Mouse (Mus musculus) heart, adult 8-10 months (tissue): ENCODE data around the gene Tmbim1. TPM values are rescaled to one million over a fixed set of nuclear protein-coding genes. Genes with fewer than 3 reads are reported as not detected.

Source experiments
- DNase-seq: peaks from one replicate; pipeline ENCODE4 v3.0.0; 2022; ENCODE audit warnings: low spot score
- total RNA-seq, 4 experiments: library from RNA; stranded (reverse); gene quantifications; 2 replicates each; pipeline ENCODE4 v1.2.4; 2022

Gene Tmbim1
- total RNA-seq, 4 experiments from 2014 or later, result 40.4 to 45.1 (median 44.2) TPM

DNA sequence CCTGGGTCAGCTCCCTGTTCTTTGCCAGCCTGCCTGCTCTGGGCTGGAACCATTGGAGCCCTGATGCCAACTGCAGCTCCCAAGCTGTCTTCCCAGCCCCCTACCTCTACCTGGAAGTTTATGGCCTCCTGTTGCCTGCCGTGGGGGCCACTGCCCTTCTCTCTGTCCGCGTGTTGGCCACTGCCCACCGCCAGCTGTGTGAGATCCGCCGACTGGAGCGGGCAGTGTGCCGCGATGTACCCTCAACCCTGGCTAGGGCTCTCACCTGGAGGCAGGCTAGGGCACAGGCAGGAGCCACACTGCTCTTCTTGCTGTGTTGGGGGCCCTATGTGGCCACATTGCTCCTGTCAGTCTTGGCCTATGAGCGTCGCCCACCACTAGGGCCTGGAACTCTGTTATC lies 26.4 kb downstream of the Tmbim1 start:
- DNase-seq, result no peak

GRCm38 (mm10) chr1:74278538-74278937 lies 26.9 kb downstream of the Tmbim1 start, which contains the start of gene Gpbar1:
Gene Gpbar1 (plus strand): TSS chr1:74278550.
- no peak for DNase-seq

- DNase-seq, result no peak
Measured at GRCm38 (mm10) chr1:74277883-74278537, 27.4 kb downstream of the Tmbim1 start.

GRCm38 (mm10) chr1:74277041-74277440 lies 28.4 kb downstream of the Tmbim1 start:
- DNase-seq, result no peak

GRCm38 (mm10) chr1:74275015-74275414 lies 30.4 kb downstream of the Tmbim1 start:
- DNase-seq, result no peak

DNA sequence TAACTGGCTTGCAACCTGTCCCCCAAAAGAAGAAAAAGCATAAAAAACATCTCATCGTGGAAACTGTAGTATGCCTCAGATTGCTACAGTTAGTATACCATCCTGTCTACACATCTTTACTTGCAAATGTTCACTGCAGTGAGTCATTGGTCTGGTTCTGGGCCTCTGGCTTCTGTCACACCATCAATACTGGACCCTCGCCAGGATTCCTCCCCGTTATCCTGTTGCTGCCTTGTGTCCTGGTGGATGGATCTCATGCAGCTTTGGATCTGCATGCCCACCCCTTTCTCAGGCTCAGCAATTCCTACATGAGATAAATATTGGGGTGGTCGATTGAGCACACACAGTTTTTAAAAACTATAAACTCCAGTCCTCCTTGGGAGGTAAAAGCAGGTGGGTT lies 33.8 kb downstream of the Tmbim1 start:
- DNase-seq, result no peak

GRCm38 (mm10) chr1:74268750-74269149 lies 36.7 kb downstream of the Tmbim1 start:
- DNase-seq, result no peak

DNA sequence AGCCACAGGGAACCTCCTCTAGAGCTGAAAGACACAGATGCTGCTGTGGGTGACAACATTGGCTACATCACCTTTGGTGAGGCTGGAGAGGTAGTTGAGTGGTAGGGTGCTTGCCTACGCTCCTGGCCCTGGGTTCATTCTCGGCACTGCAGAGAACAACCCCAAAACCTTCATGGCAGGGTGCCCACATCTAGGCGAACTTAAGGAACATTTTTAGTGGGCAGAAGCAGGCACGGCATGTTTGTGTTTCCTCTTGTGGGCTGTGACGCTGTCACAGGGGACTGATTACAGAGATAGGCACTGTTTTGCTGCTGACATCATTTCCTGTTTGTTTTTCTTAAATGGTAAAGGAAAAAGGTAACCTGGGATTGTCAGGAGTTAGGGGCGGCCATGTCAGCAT lies 42.9 kb downstream of the Tmbim1 start:
- no peak for DNase-seq

DNA sequence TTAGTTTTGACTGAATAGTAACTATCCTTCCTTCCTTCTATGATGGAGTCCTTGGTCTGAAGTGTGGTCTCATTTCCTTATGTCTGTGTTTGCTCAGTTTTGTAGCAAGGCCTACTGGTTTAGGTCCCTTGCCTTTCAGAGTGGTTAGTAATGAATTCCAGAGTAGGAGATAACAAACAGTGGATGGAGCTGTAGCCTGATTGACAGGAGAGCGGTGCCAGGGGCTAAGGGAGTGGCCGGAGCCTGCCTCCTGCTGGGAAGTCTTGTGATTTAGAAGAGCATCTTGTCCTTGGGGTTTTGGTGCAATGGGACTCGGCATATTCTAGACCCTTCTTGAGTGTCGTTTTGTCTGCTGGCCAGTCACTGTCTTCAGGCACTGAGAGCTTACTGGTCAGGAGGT lies 48.6 kb downstream of the Tmbim1 start:
- no peak for DNase-seq

- DNase-seq, result no peak
Measured at GRCm38 (mm10) chr1:74255704-74256345, 49.6 kb downstream of the Tmbim1 start.

GRCm38 (mm10) chr1:74250096-74250495 lies 55.3 kb downstream of the Tmbim1 start:
- no peak for DNase-seq

DNA sequence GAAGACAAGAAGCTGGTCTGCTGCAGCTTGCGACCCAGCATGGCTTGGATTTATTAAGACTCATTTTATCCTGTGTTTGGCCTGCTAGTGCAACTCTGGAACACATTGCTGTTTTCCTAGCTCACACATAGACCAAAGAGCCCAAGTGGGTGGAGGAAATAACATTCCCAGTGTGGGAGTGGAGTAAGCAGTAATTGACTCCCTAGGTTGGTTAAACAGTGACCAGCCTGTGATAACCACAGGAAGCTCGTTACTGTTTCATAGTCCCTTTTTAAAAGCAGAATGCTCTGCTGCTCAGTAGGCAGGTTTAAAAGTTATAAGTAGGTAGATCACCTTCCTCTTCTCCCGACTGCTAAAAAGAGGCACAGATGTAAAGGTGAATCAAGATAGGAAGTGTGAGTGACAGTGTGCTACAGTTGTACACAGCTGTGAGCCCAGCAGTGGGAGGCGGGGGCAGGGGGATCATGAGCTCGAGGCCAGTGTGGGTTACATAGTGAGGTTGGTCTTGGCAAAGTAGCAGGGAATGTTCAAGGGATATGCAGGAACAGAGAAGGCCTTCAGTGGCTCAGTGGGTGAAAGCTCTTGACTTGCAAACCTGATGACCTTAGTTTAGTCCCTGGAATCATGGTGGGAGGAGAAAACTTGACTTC lies 56.0 kb downstream of the Tmbim1 start:
- peak; percentile 46 for DNase-seq

- DNase-seq, result peak; percentile 83
Measured at GRCm38 (mm10) chr1:74248799-74249198, 56.6 kb downstream of the Tmbim1 start.

GRCm38 (mm10) chr1:74245525-74245924 lies 59.9 kb downstream of the Tmbim1 start:
- DNase-seq, result no peak

DNA sequence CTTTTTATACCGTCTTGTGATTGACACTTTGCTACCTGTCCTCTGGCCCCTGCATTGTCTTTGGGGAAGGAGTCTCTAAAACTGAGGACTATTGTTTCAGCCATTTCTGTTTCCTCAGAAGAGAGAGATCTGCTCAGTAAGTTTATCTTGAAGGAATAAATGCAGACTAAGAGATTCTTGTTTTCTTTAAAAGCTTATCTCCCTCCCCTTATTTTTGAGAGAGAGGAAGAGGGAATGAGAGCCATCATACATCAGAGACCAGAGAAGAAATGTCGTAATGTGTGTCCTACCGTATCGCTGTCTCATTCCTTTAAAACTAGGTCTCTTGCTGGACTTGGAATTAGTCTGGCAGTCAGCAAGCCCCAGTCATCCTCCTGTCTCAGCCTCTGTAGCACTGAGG lies 64.6 kb downstream of the Tmbim1 start:
- DNase-seq, result no peak

DNA sequence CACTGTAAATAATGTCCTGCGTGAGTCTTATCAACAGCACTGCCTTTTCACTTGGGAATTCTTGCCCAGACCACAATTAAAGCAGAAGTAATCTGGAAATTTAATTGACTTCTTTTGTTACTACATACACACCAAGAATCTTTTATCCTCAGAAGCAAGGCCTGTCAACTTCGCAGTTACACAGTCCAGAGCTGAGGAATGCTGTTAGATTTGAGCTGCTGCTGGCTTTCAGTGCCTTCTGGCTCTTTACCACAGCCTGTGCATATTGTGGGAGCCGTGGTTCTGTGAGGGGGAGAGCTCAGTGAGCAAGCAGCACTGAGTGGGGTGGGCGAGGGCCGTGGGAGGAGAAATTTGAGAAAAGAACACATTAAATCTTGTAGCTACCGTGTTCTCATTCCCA lies 65.1 kb downstream of the Tmbim1 start:
- DNase-seq, result no peak

- no peak for DNase-seq
Measured at GRCm38 (mm10) chr1:74239618-74240017, 65.8 kb downstream of the Tmbim1 start.

DNA sequence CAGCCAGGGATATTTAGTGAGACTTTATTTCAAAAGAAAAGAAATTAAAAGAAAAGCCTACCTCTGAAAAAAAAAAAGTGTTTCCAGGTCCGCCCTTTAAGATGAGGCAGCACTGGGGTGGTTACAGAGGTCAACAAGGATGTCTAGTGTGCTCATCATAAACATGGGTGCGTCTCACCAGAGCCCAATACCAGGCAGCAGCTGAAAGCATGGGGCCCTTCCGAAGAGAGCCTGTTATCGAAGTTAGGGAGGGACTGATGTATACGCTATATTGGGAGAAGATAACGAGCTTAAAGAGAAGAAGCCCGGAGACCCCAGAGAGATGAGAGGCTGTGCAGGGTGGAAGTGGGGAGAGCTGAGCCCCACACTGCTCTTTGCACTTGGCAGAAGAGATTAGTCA lies 66.3 kb downstream of the Tmbim1 start:
- DNase-seq, result no peak

Other genes with a start within 250 kb of the Tmbim1 start
- 100 to 1,000 TPM; 733 to 828 (median 798) TPM for gene Tns1, start 181.2 kb downstream of the Tmbim1 start, total RNA-seq
- gene Rufy4, start 180.1 kb downstream of the Tmbim1 start, total RNA-seq, result 1 to 10 TPM in 3 of 4 experiments, under 1 TPM in 1; 0.52 to 1.8 (median 1.3) TPM
- gene Cxcr2, start 151.6 kb downstream of the Tmbim1 start, total RNA-seq, result under 1 TPM in 2 of 4 experiments, not detected in 2; 0.23 to 0.44 TPM
- gene Cxcr1, start 111.0 kb downstream of the Tmbim1 start, total RNA-seq, result not detected
- gene Arpc2, start 69.5 kb downstream of the Tmbim1 start, total RNA-seq, result 100 to 1,000 TPM; 111 to 149 (median 137) TPM
- not detected for gene Gpbar1, start 27.1 kb downstream of the Tmbim1 start, total RNA-seq
- gene Aamp, start 20.9 kb downstream of the Tmbim1 start, total RNA-seq, result 100 to 1,000 TPM in 2 of 4 experiments, 10 to 100 TPM in 2; 95.4 to 107 (median 99.6) TPM
- 100 to 1,000 TPM; 125 to 142 (median 135) TPM for gene Pnkd, start 20.7 kb downstream of the Tmbim1 start, total RNA-seq
- gene Catip, start 56.5 kb upstream of the Tmbim1 start, total RNA-seq, result under 1 TPM; 0.17 to 0.37 (median 0.25) TPM
- 1 to 10 TPM; 3.9 to 6.6 (median 5.1) TPM for gene Slc11a1, start 69.6 kb upstream of the Tmbim1 start, total RNA-seq
- 100 to 1,000 TPM; 115 to 130 (median 121) TPM for gene Ctdsp1, start 85.9 kb upstream of the Tmbim1 start, total RNA-seq
- 1 to 10 TPM in 3 of 4 experiments, under 1 TPM in 1; 0.98 to 2.0 (median 1.7) TPM for gene Vil1, start 103.8 kb upstream of the Tmbim1 start, total RNA-seq
- 10 to 100 TPM in 3 of 4 experiments, 1 to 10 TPM in 1; 9.4 to 12.8 (median 11.6) TPM for gene Cnot9, start 200.4 kb upstream of the Tmbim1 start, total RNA-seq
- under 1 TPM in 2 of 4 experiments, not detected in 2; 0.12 to 0.16 TPM for gene Plcd4, start 237.3 kb upstream of the Tmbim1 start, total RNA-seq
- 1 to 10 TPM; 6.6 to 9.1 (median 8.3) TPM for gene Usp37, start 238.7 kb upstream of the Tmbim1 start, total RNA-seq